Mouse (Mus musculus): ENCODE results near the gene Mfng.

The Mfng gene

GRCm38 (mm10) chr15:78787287-78787856 lies 14.1 kb upstream of the Mfng start:
- no peak for DNase-seq (ENCODE audit: low spot score)

DNA sequence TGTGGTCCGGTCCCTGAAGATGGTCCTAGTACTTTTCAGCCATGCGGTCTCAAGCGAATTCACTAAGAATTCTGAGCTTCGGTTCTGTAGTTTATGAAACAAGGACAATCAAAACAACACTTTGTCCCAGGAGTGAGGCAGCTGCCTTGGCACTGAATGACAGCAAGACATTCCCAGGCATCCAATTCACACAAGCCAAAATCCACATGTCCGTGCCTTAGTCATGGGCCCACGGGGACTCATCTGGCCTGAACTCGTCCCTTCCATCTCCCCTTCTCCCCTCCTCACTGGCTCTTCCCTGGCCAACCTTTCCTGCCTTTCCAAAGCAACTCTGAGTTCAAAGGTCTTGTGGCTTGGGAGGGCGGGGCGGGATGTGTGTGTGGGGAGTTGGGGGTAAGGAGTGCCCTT lies 13.1 kb upstream of the Mfng start:
- no peak for DNase-seq (ENCODE audit: low spot score)

- no peak for DNase-seq (ENCODE audit: low spot score)
Measured at GRCm38 (mm10) chr15:78785961-78786360, 12.7 kb upstream of the Mfng start.

DNA sequence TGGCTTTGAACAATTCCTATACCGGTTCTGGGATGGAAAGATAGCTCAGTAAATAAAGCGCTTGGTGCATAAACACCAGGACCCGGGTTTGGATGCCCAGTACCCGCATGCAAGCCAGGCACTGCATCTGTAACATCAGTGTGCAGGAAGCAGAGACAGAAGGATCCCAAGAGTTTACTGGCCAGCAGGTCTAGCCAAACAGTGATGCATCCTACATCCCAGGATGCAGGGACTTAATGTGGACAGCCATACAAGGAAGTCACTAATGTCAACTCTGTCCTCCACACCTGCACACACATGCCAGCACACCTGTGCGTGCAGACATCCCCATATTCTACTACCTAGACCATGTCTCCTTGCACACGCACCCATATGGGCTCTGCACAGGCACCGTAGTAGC lies 12.0 kb upstream of the Mfng start:
- DNase-seq (ENCODE audit: low spot score): no peak

GRCm38 (mm10) chr15:78784520-78784919 lies 11.2 kb upstream of the Mfng start:
- no peak for DNase-seq (ENCODE audit: low spot score)

DNA sequence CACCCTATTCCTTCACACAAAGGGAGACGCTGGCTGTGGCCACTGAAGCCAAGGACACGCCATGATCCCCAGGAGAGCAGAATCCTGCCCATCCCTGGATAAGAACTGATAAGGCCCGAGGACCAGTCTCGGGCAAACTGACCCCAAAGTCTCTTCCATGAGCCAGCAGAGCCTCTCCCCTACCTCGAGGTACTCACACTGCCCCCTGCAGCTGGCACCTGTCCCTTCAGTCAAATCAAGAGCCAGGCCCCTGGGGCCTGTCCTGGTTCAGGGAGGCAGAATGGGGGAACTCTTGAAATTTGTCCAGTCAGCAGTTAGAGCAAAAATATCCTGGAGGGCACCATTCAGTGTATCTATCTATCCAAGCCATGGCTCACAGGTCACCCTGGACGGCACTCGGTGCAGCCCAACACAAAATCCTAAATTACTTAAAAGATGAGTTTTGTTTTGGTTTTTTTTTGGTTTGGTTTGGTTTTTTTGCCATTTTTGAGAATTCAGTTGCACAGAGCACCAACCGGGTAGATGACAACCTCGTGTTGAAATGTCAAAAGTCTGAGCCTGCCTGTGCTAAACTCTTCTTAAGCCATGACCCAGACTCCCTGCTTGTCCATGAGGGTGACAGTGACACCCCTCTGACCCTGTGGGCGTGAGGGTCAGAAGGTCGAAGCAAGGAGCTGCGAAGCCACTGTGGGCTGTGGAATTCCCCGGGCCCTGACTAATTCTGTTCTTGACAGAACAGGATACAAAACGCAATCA lies 9.3 kb upstream of the Mfng start:
- DNase-seq (ENCODE audit: low spot score): no peak

DNA sequence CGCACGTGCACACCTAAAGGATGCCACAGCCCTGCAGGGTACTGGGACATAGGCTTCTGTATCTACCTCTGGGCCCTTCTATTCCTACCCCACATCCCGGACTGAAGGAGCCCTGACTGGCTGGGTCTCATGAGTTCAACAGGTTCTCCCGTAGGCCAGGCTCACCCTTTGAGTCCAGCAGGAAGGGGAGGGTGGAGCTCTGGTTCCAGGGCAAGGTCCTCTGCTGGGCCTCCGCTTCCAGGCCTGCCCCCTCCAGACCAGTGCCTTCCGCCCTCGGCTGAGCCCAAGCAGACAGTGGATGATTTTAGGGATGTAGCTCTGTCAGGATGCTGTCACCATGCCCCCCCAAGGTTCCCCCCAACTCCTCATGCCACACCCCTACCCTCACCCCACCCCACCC lies 7.6 kb upstream of the Mfng start:
- no peak for DNase-seq (ENCODE audit: low spot score)

DNA sequence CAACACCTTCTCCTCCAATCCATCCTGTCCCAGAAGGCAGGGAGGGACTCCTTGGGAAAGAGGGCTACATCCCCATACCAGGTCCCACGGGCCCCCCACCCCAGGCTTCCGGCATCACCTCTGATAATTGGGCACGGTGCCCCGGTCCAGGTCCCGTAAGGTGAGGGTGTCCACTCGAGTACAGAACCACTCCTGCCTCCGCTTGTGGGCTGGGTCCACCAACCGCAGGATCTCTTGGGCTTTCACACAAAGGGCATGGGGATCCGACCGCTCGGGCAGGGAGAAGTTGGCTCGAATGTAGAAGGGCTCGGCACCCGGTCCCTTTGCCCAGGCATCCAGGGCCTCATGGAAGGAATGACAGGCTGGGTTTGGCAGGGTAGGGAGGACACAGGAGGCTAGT lies 7.1 kb upstream of the Mfng start:
- DNase-seq (ENCODE audit: low spot score): no peak

DNA sequence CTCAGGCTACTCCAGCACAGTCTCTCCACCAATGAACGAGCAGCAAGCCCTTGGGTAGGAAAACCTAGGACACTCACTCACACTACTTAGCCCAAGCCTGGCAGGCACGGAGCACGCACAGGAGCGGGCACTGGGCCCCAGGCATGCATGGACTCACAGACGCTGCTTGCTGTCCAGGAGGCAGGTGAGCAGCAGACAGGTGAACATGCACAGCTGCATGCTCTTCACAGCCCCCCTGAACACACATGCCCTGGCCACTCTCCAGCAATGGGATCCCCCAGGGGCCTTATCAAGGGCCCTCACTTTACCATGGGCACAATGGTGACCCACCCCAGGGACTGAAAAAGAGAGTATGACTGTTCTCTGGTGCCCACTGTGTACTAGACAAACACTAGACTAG lies 6.4 kb upstream of the Mfng start:
- DNase-seq (ENCODE audit: low spot score): no peak

GRCm38 (mm10) chr15:78779253-78779652 lies 6.0 kb upstream of the Mfng start:
- no peak for DNase-seq (ENCODE audit: low spot score)

- DNase-seq (ENCODE audit: low spot score): peak; percentile 96
Measured at GRCm38 (mm10) chr15:78778077-78778870, 5.0 kb upstream of the Mfng start.

DNA sequence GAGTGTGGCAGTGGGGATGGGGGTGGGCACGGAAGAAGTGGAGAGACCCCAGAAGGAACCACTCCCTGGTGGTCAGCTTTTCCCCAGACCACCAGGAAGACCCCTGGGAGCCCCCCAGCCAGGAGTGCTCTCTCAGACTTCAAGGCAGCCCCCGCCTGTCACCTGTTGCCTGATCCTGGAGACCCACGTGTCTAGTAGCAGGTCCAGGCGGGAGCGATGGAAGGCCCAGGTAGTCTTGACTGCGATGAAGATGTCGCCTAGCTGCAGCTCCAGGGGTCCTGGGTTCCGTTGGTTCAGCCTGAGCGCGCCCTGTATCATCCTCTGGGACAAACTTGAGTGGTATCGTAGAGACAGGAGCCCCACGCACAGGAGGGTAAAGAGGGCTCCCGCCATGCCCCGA lies 419 bp downstream of the Mfng start:
- no peak for DNase-seq (ENCODE audit: low spot score)

- no peak for DNase-seq (ENCODE audit: low spot score)
Measured at GRCm38 (mm10) chr15:78772368-78772763, 909 bp downstream of the Mfng start.

DNA sequence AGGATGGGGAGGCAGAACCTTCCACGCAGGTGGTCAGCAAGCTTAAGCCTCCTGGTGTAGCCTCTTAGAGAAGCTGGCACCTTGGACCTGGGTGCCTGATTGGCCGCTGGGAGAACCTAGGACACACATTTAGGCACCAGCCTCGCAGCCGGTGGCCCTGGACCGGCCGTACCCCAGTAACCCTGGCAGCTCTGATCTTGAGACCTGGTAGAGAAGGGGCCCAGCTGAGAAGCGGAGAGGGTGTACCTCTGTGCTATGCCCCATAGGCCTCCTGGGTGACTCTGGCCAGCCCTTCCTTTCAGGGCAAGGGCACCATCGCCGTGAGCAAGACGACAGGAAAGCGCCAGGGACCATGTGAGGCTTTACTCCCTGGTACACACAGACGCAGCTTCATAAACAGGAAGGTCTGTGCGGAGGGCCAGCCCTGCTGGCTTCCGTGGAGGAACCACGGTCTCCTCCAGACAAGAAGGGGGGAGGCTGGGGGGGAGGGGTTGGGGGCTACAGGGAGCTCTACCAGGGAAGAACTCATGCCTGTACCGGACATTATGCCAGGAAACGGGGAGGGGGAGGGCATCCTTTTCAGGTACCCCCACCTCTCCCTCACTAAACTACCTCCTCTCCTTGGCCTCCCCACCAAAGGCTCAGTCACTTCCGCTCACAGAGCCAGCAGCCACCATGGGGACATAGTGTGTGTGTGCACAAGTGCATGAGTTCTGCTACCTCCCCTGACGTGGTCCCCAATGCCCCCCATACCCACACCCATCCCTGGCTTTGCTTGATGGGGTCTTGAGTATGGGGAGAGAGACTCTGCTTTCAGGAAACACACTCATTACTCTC lies 1.5 kb downstream of the Mfng start:
- DNase-seq (ENCODE audit: low spot score): no peak

DNA sequence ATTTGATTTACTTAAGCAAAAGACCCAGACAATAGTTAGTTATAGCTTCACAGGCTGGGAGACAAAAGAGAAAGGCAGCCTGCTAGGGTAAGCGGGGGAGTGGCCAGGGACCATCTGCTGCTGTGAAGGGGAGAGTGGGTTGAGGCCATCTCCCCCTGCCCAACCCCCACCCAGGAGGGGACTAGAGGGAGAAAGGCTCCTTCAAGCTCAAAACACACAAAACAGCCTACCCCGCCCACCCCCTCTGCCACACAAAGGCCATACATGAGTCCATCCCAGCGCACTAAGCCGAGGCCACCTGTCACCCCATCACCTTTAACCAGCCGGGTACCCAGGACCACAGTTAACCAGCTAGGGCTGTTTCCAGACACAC lies 2.3 kb downstream of the Mfng start:
- no peak for DNase-seq (ENCODE audit: low spot score)

DNA sequence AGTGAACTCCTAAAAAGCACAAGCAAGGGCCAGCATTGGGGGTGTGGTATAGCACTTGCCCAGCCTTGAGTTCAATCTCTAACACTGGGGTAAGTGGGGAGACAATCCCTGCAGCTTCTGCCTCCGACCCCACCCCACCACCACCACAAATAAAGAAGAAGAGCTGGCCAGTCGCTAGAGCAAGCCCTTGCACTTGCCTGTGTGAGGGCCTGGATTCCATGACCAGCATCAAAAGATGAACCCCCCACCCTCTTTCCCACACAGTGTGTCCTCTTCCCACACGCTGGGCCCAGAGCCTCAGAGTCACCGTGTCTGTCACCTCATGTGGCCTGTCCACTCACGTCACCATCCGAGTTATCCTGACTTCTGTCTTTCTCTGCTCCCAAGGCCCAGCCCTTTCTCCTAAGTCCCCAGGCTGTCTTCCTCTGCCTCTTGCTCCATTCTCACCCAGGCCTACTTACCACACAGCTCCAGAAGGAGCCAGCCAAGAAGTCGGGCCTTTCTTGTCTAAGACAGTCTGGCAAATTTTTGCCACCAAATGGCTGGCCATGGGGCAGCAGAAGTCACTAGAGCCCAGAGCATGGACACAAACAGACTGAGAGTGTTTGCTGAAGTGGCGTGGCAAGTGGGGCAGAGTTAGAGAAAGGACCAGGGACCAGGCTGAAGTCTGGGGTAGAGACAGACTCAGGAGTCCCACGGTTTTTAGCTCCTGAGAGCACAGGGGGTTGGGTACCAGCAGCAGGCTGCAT lies 2.9 kb downstream of the Mfng start:
- no peak for DNase-seq (ENCODE audit: low spot score)

GRCm38 (mm10) chr15:78769064-78769463 lies 4.2 kb downstream of the Mfng start:
- DNase-seq (ENCODE audit: low spot score): no peak

DNA sequence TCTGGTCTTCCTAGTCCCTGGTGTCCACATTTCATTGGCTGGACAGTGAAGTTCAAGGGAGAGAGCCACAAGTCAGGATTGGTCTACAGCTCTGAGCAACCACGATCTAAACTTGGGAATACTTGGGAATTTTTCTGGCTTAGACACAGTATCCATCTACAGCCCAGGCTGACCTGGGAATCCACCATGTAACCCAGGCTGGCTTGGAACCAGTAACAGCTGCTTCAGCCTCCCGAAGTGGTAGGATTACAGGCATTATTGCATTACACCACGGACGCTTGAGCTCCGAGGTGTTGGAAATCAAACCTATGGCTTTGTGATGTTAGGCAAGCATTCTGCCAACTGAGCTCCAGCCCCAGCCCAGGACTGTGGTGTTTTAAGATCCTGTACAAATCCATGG lies 9.6 kb downstream of the Mfng start:
- DNase-seq (ENCODE audit: low spot score): no peak

DNA sequence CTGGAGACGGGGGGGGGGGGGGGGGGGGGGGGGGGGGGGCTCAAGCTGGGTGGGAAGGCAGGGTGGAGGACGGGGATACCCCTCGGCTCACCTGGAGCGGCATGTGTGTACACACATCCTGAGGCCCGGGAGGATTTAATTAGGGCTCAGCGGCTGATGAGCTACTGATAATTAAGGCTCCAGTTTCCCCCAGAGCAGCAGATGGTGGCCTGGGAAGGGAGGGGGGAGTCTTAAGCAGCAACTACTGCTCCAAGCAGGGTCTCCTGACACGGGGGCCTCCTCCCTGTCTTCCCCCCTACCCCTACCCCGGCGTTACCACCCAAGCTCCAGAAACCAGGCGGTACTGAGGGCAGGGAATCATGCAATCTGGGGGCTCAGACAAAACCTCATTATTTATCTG lies 10.1 kb downstream of the Mfng start:
- no peak for DNase-seq (ENCODE audit: low spot score)

DNA sequence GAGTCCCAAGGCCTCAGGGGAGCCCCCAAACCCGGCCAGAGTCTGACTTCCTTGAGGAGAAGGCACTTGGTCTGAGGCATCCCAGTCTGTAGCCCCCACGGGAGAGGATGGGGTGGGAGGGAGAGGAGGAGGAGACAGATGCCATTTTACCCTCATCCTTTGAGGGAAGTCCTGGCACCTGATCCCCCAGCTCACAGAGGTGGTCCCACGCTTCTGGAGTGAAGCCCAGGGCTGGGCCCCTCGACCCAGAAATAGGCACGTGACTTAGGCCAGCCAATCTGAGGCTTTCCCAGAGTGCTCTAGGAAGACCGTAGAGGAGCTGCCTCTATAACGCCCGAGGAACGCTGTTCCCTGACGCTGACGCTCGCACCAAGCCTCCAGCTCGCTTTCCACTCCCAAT lies 12.2 kb downstream of the Mfng start:
- no peak for DNase-seq (ENCODE audit: low spot score)

DNA sequence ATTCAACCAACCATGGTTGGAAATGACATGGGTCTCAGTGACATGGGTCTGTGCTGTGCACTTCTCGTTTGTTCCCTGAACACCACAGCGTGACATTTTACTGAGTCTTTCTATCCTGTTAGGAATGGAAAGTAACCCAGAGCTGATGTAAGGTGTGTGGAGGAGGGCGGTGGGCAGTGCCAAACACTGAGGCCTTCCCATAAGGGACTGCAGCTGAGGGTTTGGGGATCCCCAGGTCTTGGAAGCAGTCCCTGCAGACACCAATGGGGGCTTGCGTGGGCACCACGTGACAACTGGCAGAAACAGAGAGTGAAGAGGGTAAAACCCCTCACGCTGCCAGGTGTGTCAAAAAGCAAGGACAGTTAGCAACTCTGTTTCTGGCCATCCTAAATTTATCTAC lies 15.1 kb downstream of the Mfng start:
- DNase-seq (ENCODE audit: low spot score): no peak

Measured in layer of hippocampus, adult 11-12 months (tissue).